Mouse (Mus musculus) urinary bladder, adult 18-20 months (tissue): Measurements from ENCODE around the gene E030018B13Rik.

Source experiments
- DNase-seq, 2 experiments: peaks; one replicate each; pipeline ENCODE4 v3.0.0; 2022; ENCODE audit warnings: low spot score in 2 of 2, mixed read lengths in 2 of 2

The E030018B13Rik gene

DNA sequence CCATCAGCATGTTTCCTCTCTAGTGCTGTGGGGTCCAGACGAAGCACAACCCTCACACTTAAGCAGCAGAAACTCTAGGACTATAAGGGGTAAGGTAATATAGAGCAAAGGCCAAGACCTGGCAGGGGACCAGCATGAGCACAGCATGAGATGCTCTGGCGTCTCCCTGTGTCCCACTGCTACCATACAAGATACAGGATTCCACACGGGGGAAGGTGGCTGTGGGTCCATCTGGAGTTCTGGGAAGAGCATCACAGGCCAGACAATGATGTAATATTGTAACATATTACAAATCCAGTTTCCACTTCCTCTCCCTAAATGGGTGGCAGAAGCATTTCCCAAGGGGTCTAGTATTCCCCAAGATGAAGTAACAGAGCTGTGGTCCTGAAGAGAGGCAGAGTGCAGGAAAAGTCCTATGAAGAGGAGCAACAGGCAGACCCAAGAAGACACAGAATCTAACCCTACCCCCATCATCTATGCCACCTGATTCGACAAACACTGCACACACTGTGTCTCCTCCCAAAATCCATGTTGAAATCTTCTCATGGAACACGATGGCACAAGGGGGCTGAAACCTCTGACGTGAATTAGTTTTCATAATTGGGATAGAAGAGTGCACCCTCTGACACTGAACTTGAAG is at the start of gene E030018B13Rik:
Gene E030018B13Rik (plus strand): TSS at position 590 of the 640 bp plus-strand sequence.
- no peak for DNase-seq

DNA sequence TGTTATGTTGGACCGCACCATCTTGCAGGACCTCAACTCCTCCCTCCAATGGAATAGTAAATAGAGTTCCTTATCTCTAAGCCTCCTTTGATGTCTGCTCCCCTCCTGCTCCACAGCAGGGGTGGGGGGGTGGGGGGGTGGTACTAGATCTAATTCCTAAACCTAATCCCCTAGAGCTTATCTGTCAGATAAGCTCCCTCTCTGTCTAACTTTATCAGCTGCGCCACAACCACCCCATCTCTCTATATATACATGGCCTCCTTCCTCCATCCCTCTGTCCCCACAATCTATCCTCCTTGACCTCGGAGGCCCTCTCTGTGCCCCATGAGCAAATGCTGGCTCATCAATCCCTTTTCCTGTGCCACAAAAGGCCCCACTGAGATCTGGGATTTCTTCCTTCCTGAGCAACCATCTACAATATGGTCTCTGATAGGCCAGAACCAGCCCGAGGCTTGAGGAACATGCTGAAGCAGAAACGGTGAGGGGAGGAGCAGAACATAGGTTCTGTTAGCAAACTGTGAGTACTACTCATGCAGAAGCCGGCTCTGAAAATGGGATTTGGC is 48.2 kb upstream of the E030018B13Rik start:
- no peak for DNase-seq

DNA sequence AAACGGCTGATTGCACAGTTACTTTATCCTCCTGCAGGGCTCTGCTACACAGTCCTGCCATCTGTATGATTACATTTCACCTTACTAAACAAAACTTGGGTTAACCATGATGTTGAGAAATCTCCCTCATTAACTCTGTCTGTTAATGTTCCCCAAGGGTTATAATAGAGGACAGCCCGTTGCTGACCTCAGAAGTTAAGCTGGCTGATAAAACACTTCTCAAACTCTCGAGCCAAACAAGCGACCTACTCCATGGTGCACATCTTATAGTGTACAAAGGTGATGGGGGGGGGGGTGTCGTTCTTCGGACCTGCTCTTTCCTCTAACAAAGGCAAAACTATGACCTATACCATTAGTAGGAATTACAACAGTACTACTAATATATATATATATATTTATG is 45.0 kb upstream of the E030018B13Rik start:
- DNase-seq, result no peak

DNA sequence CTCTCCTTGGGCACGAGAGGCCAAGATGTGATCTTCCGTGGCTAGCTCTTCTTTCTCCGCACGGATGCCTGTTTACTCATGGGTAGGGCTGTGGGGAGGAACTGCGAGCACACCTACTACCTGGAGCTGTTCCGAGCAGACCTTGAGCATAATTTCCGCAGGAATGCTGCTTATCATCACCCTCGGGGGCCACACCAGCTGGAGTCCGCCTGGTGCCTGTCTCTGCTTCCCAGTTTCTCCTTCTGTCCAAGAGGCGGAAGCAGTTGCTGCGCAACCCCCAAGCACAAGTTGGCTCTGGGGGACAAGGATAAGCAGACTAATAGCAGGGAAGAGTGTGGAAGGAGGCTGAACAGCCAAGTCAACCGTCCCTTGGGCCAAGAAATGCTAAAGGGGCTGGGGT is 42.8 kb upstream of the E030018B13Rik start:
- no peak for DNase-seq

DNA sequence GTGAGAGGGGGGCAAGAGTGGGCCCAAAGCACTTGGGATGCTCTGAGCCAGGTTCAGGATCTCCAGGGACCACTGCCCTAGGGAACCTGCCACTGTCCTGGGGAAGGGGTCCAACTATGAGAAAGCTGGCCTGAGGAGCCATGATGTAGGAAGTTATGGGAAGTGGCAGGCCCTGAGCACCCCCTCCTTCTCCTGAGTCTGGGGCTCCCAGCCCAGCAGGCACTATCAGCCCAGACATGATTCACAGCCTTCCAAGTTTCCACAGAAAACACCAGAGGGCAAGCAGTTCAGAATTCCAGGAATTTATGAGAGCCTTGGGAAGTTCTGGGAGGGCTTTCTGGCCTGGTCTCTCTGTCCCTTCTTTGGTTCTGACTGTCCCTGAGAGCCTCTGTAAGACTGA is 41.0 kb upstream of the E030018B13Rik start:
- DNase-seq, result no peak

DNA sequence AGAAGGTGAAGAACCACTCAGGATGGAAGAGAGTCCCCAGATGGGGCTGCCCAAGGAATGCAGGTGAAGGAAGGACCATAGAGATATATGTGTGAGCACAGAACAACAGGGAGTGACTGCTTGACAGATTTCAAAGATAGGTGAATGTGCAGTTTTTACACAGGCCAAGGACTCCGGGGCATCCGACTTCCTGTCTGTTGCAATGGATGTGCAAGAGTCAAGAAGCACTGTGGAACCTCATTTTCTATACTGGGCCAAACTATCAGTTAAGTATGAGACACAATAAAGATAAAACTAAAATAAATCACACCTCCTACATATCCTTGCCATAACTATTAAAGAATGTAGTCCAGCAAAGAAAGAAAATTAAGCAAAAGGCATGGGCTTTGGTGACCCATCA is 40.0 kb upstream of the E030018B13Rik start:
- DNase-seq, result no peak

DNA sequence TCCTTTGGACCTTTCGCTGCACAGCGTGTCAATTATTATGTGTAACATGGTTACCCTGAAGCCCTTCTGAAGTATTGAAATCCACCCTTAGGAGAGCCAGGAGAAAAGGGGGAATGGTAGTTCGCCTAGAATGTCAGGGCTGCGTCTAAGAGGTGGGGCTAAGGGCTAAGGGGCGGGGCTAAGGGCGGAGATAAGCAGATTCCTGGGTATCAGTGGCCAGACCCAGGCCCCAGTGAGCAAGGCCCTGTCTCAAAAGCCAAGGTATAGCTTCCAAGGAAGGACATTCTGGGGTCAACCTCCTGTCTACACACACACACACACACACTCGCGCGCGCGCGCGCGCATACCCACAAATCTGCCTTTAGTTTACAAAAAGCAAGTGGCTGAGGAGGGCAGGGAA is 39.0 kb upstream of the E030018B13Rik start:
- DNase-seq, result no peak

DNA sequence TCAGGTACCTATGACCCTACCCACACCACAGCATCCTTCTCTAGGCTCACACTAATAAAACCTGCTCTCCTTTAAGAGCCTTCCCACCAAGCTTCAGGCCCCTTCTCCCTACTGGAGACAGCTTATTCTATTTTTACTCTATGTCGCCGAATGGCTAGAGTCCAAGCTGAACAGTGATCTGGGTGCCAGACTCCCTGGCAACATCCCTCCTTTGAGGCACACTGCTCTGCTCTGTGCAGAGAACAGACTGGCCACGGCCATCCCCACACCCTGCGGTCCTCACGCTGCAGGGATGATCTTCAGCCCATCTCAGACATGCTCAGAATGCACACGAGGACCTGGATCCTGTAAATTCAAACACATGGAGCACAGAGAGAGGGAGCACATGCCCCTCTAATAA is 37.1 kb upstream of the E030018B13Rik start:
- no peak for DNase-seq

DNA sequence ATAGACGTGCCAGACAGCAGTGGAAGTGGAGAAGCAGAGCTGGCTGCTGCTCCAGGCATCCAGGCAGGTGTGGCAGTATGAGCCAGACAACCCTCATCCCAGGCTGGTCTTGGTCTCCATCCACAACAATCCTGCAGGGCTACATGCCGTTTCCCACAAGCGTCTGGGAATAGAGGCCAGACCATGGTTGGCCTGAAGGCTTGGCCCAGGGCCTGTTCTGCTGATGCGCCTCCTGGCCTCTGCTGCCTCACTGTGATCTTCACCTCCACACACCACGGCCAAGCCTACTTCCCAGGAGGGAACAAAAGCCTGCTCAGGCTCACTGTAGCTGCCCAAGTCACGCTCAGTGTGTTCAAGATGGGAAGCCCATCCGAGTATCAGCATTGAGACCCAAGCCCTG is 33.9 kb upstream of the E030018B13Rik start:
- no peak for DNase-seq

DNA sequence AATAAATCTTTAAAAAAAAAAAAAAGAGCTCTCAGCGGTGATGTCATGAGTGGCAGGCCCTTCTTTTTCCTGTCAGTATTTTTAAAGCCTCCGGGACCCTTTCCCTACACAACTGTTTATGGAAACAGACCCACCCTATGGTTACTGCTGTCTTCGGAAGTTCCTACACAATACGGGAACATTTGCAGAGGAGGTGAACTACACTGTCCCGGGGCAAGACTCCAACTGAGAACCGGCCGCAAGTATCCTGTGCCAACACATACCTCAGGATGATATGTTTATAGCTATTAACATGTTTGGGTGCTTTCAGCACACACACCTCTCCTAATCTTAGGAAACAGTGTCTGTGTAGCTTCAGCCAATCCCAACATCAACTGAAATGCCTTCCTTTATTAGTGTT is 31.6 kb upstream of the E030018B13Rik start:
- DNase-seq, result no peak

DNA sequence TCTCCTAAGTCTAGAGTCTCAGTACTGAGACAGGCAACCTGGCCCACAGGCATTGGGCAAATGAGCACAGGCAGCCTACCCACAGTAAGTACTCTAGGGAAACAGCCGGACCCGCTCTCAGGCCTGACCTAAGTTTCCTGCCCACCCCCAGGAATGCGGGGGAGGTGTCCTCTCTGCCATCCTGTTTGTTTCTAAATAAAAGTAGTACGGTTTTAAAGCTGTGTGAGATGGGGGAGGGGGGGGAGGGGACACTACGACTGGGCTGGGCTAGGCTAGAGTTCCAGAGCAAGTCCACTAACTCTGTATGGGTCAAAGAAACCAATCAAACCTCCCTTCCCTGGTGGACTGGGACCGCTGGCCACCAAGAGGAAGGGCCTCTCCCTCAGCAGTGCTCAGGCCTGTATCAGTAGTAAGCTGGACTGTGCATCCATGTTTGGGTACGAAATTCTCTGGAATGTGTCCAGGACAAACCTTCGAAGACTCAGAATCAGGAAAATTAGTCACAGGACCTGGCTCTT is 29.6 kb upstream of the E030018B13Rik start:
- no peak for DNase-seq

DNA sequence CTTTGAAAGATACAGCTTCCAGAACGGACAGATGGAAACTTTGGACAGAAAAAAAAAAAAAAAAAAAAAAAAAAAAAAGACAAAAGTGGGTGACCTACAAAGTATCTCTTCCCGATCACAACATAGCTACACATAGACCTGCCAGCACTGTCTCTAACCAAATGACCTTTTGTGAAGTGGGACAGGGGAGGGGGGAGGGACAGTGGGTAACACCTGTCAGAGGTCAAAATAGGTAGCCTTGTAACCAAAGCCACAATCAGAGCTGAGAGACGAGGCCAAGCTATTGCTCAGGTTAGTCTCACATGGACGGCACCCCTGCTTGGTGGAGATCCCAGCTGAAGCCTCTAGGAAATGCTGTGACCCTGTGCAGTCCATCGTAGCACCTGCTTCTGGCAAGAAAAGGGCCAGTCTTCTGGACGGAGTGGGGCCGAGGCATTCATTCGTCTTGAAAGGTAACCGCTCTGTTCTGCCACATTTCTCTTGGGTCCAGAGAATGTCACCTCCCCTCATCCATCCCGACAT is 29.0 kb upstream of the E030018B13Rik start:
- no peak for DNase-seq

DNA sequence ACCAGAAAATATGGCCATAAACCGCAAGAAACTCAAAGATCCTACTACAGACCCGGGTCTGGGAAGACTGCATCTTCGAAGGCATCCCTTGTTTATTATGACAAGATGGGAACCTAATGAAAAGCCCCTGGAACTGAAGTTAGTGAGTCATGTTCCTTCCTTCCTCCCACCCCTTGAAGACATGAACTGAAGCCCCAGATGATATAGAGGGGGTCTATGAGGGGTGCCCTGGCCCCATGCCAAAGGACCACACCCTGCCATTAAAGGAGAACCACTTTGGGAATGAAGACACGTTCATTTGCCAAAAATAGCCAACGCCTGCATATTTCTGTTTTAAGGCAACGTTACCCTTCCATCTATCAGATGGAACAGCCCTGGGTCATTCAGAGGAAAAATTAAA is 28.0 kb upstream of the E030018B13Rik start:
- no peak for DNase-seq

DNA sequence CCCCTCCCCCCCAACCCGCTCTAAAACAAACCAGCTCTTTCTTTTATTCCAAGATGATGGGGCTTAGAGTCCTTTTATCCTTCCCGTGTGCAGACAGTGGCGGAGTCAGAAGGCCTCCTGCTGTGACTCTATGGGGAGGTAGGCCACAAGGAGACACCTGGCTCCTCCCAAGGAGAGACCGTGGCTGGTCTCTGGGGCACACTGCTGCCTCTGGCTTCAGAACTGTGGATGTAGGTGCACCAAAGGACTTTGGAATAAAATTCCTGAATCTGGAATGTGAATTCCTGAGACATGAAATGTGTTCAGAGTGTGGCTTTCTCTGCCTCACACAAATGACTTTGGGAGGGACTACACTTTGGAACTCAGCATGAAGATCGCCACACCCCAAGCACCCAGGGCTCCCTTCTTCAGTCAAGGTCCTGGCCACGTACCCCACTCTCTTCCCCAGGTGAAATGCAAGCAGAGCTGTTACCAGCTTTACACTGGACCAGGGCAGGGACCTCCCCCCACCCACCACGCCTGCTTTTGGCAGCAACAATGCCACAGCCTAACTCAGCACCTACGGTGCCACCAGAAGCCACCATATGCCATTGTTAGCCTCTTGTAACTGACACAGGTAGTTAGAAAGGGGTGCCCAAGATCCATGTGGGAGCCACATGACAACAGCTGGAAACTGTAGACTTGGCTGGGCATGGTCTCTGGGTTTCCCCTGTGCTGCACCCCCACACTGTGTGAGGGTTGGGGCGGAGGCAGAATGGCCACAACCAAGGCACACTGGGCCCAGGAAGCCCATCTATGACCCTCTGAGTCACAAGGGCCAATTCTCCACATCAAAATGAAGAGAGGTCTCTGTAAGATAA is 27.3 kb upstream of the E030018B13Rik start:
- no peak for DNase-seq

DNA sequence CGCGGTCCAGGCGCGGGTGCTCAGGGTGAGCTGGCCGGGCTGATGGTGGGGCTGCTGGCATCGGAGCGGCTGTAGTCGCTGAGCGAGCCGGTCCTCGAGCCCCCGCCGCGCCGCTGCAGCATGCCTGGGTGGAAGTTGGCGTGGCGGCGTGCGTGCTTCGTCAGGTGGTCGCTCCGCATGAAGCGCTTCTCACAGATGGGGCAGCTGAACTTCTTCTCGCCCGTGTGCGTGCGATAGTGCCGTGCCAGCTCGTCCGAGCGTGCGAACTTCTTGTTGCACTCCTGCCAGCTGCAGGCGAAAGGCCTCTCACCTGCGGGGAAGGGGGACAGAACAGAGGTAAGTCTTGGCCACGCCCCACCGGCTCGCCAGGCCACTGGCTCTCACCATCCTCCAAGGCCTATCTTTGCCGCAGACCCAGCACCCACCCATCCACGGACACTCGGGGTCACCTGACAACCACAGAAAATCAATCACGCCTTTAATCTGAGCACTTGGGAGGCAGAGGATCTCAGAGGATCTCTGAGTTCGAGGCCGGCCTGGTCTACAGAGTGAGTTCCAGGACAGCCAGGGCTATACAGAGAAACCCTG is 25.1 kb upstream of the E030018B13Rik start:
- DNase-seq, result no peak

DNA sequence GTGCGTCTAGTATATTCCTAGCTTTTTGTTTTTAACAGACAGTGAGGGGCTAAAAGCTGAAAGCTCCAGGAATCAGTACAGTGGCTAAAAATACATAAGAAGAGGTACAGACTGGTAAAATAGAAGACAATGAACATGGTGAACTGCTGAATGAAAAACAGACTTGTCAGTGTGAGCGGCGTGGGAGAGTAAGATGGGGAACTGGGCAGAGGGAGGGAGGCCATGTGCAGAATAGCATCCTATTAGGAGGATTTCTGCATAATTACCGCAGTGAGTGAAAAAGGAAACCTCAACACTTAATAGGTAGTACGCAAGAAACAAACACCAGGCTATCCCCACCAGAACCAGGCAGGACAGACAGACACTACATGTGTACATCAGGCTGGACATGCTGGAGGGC is 23.5 kb upstream of the E030018B13Rik start:
- no peak for DNase-seq

DNA sequence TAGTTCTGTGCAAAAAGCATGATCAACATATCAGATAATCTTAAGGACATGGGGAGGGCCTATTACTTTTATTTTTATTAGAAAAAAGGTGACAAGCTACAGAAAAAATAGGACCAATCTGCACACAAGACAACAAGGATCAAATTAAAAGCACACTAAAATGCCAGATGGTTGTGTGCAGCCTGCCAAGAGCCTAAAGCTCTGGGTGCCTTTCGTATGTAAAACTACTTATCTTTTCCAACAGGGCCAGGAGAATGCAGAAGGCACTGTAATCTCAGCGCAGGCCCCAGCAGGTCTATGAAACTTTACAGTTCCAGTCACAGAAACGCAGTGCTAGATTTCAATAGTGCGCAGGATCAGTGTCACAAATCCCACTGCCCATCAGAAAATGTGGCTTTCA is 22.9 kb upstream of the E030018B13Rik start:
- no peak for DNase-seq

DNA sequence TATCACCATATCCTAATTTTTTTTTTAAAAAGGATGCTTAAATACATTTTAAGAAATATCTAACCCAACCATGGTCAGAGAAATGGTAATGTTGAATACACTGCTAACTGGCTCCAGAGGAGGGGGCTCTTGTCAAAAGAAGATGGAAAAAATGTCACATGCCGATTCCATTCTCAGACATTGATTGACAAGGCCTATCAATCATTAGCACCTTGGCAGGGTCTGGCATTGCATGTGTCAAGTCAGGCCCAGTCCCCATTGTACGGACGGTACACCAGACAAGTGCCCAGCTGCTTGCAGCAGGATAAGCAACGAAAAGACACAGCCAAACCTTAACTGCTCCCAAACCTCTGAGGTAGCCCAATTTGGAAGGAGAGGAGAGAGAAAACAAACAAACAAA is 22.0 kb upstream of the E030018B13Rik start:
- no peak for DNase-seq

DNA sequence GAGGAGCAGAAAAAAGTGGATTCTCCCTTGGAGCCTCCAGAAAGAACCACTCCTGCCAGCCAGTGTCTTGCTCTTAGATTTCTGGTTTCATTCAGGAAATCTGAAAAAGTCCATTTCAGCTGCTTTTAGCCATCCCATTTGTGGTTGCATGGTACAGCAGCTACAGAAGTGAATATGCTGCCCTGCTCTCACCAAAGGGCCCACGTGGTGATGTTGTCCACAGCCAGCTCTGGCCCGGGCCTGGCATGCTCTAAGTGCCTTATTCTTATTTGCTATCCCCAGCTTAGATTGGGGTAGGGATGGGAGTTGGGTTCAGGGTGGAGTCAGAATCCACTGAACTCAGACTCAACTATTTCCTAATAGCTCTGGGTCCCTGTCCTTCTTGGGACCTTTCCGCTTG is 21.4 kb upstream of the E030018B13Rik start:
- DNase-seq, result no peak

DNA sequence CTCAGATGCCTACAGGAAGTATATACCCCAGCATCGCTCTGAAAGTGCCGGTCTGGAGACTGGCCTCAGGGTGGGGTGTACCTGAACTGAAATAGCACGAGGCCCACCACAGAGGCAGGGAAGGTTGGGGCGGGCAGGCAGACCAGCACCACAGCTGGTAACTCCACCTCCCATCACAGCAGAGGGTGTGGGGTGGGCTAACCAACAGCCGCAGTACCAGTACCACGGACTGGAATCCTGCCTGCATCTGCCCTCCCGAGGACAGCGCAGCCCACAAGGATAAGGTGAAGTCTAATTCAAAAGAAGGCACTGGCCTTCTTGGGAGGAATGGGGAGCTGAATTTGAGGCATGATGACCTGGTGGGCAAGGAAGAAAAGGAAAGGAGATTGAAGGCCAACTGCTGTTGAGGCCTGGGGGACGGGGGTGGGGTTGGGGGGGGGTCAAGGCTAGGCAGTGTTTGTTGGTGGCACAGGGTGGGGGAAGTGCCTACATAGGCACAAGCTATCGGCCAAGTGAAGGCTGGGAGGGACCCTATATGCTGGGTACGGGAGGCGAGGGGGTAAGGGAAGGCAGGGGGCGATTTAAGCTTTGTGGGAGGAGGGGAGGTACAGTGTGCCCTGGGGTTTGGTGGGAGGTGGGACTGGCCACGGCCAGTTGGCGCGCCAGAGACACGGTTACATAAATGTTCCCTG is 20.2 kb upstream of the E030018B13Rik start:
- no peak for DNase-seq

DNA sequence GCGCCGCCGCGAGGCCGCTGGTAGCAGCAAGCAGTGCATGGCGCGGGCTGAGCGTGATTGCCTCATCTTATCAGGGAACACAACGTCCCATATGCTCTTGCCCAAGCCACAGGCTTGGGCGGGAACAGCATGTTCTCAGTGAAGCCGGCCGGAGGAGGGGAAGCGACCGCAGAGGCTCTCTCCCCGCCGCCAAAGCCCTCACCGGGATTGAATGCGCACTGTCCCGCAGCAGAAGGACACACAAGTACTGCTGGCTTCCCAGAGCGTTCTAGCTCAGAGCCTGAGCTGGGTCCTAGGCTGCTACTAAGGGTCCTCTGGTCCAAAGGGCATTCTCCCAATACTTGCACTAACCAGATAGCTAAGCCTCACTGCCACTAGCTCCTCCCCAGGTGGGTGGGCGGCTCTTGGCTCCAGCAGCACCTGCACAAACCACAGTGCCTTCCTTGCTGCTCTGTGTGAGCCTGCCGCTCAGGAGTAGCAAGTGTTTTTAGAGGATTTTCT is 19.6 kb upstream of the E030018B13Rik start:
- peak; percentile 68 to 90 for DNase-seq
